Mouse (Mus musculus): Measurements from ENCODE around the gene Ubash3a. TPM values are rescaled to one million over a fixed set of nuclear protein-coding genes. Genes with fewer than 3 reads are reported as not detected.

The Ubash3a gene
- polyA plus RNA-seq, 1 experiment from 2014 or later, result 8.3 TPM

DNA sequence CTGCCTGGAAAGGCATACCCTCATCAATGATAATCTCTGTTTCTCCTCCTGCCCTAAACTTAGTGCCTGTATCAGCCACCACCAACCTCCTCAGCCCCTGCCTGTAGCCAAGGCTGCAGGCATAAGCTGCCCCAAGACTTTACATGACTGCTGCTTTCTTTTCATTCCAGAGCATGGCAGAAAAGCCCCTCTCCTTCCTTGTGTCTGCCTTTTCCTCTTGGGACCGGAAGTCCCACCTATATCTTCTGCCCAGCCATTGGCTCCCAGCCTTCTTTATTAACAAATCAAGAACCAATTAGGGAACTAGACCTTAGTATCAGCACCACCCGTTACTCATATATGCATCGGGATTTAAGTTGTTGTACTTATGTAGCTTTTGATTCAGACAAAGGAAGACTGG is 79.5 kb downstream of the Ubash3a start:
- Histone ChIP-seq H3K27me3 (ENCODE audit: control insufficient read depth, insufficient read depth, low read length) (no peaks in the 10 kb centered on the region), H3K4me2 (ENCODE audit: low read depth, low read length) (no peak overlapping the region), H3K4me3 (ENCODE audit: low read length) (no peak overlapping the region), H3K27ac (ENCODE audit: low read length) (no peak overlapping the region), H3K36me3 (ENCODE audit: control insufficient read depth, insufficient read depth) (no peaks in the 10 kb centered on the region), H3K9ac (ENCODE audit: low read length) (no peak overlapping the region), H3K4me1 (ENCODE audit: control insufficient read depth, insufficient read depth, low read length) (no peaks in the 10 kb centered on the region), H3K9me3 (replicated peaks; ENCODE audit: control insufficient read depth, low read length) (no peaks in the 10 kb centered on the region)
- no peak for ATAC-seq (replicated peaks; ENCODE audit: extremely low read depth, insufficient read depth, low FRiP score)
- WGBS, result 83% methylated on average over 3 of the region's 3 CpGs

- Histone ChIP-seq H3K27me3 (ENCODE audit: control insufficient read depth, insufficient read depth, low read length) (no peaks in the 10 kb centered on the region), H3K36me3 (ENCODE audit: control insufficient read depth, insufficient read depth) (no peaks in the 10 kb centered on the region), H3K4me1 (ENCODE audit: control insufficient read depth, insufficient read depth, low read length) (no peaks in the 10 kb centered on the region), H3K9me3 (replicated peaks; ENCODE audit: control insufficient read depth, low read length) (no peaks in the 10 kb centered on the region), H3K27ac (ENCODE audit: low read length) (no peak overlapping the region), H3K4me3 (ENCODE audit: low read length) (no peak overlapping the region), H3K4me2 (ENCODE audit: low read depth, low read length) (no peak overlapping the region), H3K9ac (ENCODE audit: low read length) (no peak overlapping the region)
- WGBS, result 53% methylated on average over 7 of the region's 7 CpGs
- ATAC-seq (replicated peaks; ENCODE audit: extremely low read depth, insufficient read depth, low FRiP score), result no peak
Measured at GRCm38 (mm10) chr17:31288999-31289726, 81.5 kb downstream of the Ubash3a start.

DNA sequence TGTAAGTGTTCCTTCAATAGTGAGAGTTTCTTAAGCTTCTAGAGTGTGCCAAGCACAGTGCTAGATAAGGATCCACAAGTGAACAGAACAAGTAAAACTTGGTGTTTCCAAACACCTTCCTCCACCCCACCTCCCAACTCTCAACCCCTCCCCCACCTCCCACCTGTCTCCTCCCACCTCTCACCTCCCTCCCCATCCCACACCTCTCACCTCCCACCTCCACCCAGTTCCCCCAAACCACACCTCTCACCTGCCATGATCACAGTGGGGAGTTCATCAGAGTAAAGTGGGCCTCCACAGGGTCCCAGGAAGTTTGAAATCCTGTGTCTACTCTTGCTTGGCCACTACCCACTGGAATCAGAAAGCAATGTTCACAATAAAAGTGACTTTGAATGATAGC is 82.6 kb downstream of the Ubash3a start:
- H3K9me3 ChIP-seq (replicated peaks; ENCODE audit: control insufficient read depth, low read length), result no peaks in the 10 kb centered on the region

DNA sequence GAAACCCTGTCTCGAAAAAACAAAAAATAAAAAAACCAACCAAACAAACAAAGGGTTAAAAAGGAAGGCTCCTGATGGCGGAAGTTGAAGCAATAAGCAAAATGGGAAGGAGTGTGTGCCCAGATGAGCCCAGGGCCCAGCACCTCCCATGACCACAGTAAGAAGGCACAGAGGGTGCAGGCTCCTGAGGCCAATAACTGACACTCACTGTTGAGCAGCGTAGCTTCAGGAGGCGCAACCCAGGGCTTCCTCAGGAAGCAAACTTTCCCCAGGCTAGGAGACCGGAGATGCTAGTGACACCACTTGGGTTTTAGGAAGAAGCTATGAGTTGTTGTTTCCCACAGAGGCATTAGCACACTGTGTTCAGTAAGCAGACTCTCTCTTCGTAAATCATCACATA is 83.2 kb downstream of the Ubash3a start:
- no peak for ATAC-seq (replicated peaks; ENCODE audit: extremely low read depth, insufficient read depth, low FRiP score)
- WGBS, result 62% methylated on average over 6 of the region's 6 CpGs
- no peaks in the 10 kb centered on the region; the same call in 1 of the 2 replicates for H3K27me3 ChIP-seq (ENCODE audit: control insufficient read depth, insufficient read depth, low read length)
- H3K27ac ChIP-seq (ENCODE audit: low read length), result no peak overlapping the region
- H3K4me1 ChIP-seq (ENCODE audit: control insufficient read depth, insufficient read depth, low read length), result peaks cover 4% of the 10 kb centered on the region
- no peaks in the 10 kb centered on the region for H3K36me3 ChIP-seq (ENCODE audit: control insufficient read depth, insufficient read depth)
- no peak overlapping the region for H3K4me3 ChIP-seq (ENCODE audit: low read length)
- H3K4me2 ChIP-seq (ENCODE audit: low read depth, low read length), result no peak overlapping the region
- H3K9ac ChIP-seq (ENCODE audit: low read length), result no peak overlapping the region
- H3K9me3 ChIP-seq (replicated peaks; ENCODE audit: control insufficient read depth, low read length), result no peaks in the 10 kb centered on the region

More for the DNA sequence above, 82.6 kb downstream of the Ubash3a start:
- Histone ChIP-seq H3K4me3 (ENCODE audit: low read length) (no peak overlapping the region), H3K9ac (ENCODE audit: low read length) (no peak overlapping the region), H3K27ac (ENCODE audit: low read length) (no peak overlapping the region), H3K27me3 (ENCODE audit: control insufficient read depth, insufficient read depth, low read length) (no peaks in the 10 kb centered on the region; the same call in 1 of the 2 replicates), H3K36me3 (ENCODE audit: control insufficient read depth, insufficient read depth) (no peaks in the 10 kb centered on the region), H3K4me2 (ENCODE audit: low read depth, low read length) (no peak overlapping the region), H3K4me1 (ENCODE audit: control insufficient read depth, insufficient read depth, low read length) (peaks cover under 1% of the 10 kb centered on the region)
- no peak for ATAC-seq (replicated peaks; ENCODE audit: extremely low read depth, insufficient read depth, low FRiP score)

DNA sequence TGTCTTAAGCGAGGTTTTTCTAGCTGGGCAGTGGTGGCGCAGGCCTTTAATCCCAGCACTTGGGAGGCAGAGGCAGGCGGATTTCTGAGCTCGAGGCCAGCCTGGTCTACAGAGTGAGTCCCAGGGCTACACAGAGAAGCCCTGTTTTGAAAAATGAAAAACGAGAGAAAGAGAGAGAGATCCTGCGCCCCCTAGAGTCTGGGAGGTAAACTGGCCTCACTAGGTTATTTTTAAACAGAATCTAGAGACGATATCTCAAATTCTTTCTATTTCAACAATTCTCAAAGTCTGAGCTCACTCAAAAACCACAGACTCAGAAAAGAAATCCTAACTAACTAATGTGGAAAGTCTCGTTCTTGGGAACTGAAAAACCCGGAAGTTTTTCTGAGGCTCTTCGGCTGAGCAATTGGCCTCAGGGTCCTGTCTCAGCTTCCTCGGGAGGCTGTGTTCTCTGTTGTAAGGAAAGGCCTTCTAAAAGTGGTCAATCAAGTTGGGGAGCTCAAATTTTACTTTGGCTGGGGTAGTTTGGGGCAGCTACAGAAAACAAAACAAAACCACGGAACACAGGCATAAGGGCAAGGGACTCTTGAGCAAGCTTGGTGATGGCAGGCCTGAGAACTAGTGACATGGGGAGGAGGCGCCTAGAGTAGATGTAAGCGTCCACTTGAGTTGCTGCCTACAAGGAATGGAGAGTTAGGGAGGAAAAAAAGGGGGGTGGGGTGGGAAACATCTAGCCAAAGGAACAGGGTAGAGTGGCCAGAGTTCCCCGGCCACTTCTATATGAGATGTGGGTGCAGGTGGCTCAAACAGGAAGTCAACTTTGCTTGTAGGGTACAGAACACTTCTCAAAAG is 86.9 kb downstream of the Ubash3a start:
- no peak for ATAC-seq (replicated peaks; ENCODE audit: extremely low read depth, insufficient read depth, low FRiP score)

DNA sequence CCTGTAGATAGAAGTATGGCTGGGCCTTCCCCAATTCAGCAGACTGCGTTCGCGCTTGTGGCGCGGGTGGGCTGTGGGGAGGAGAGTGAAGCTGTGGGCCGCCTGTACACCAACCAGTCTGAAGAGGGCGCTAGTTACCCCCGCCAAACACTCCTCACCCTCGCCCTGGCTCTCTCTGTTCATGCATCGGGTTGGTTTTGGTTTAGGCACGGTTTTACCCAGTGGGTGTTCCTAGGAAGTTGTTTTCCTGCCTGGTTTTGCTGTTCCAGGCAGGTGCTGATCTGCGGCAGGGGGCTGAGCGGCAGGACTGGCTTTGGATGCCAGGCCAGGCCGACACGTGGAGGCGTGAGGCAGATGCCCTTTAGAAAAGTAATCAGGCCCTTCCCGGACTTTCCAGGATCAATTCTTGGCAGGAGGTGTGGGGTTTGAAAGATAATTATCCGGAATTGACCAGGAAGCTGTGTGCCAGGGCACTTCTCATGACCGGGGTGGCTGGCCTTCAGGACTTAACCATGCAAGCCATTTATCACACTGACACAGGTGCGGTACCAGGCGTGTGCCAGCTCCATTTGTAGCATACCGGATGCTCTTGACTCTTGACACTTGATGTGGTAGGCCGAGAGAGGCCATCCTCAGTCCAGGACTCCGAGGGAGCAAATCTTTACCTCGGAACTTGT is 87.7 kb downstream of the Ubash3a start:
- peak overlapping the region; percentile 63 for H3K9ac ChIP-seq (ENCODE audit: low read length)
- H3K36me3 ChIP-seq (ENCODE audit: control insufficient read depth, insufficient read depth), result no peaks in the 10 kb centered on the region
- peaks cover 27% of the 10 kb centered on the region for H3K4me1 ChIP-seq (ENCODE audit: control insufficient read depth, insufficient read depth, low read length)
- no peaks in the 10 kb centered on the region for H3K9me3 ChIP-seq (replicated peaks; ENCODE audit: control insufficient read depth, low read length)
- H3K4me2 ChIP-seq (ENCODE audit: low read depth, low read length), result peak overlapping the region; percentile 70
- peak overlapping the region; percentile 63 for H3K4me3 ChIP-seq (ENCODE audit: low read length)
- no peak overlapping the region for H3K27ac ChIP-seq (ENCODE audit: low read length)
- H3K27me3 ChIP-seq (ENCODE audit: control insufficient read depth, insufficient read depth, low read length), result no peaks in the 10 kb centered on the region; the same call in 1 of the 2 replicates
- WGBS, result 24% methylated on average over 25 of the region's 25 CpGs
- ATAC-seq (replicated peaks; ENCODE audit: extremely low read depth, insufficient read depth, low FRiP score), result peak; percentile 14; the same call in 1 of the 2 replicates

More for the DNA sequence above, 86.9 kb downstream of the Ubash3a start:
- Histone ChIP-seq H3K27ac (ENCODE audit: low read length) (no peak overlapping the region), H3K27me3 (ENCODE audit: control insufficient read depth, insufficient read depth, low read length) (no peaks in the 10 kb centered on the region; the same call in 1 of the 2 replicates), H3K4me2 (ENCODE audit: low read depth, low read length) (no peak overlapping the region), H3K4me3 (ENCODE audit: low read length) (no peak overlapping the region), H3K36me3 (ENCODE audit: control insufficient read depth, insufficient read depth) (no peaks in the 10 kb centered on the region), H3K9ac (ENCODE audit: low read length) (no peak overlapping the region), H3K4me1 (ENCODE audit: control insufficient read depth, insufficient read depth, low read length) (peaks cover 27% of the 10 kb centered on the region), H3K9me3 (replicated peaks; ENCODE audit: control insufficient read depth, low read length) (no peaks in the 10 kb centered on the region)
- 78% methylated on average over 15 of the region's 15 CpGs for whole genome bisulfite sequencing

GRCm38 (mm10) chr17:31295892-31296781 is 88.5 kb downstream of the Ubash3a start:
- H3K27me3 ChIP-seq (ENCODE audit: control insufficient read depth, insufficient read depth, low read length), result no peaks in the 10 kb centered on the region; the same call in 1 of the 2 replicates
- H3K27ac ChIP-seq (ENCODE audit: low read length), result peak overlapping the region; percentile 71
- ATAC-seq (replicated peaks; ENCODE audit: extremely low read depth, insufficient read depth, low FRiP score), result peak; percentile 62
- peak overlapping the region; percentile 70 for H3K4me2 ChIP-seq (ENCODE audit: low read depth, low read length)
- under 1% methylated on average over 63 of the region's 68 CpGs for WGBS
- peaks cover 27% of the 10 kb centered on the region for H3K4me1 ChIP-seq (ENCODE audit: control insufficient read depth, insufficient read depth, low read length)
- H3K9ac ChIP-seq (ENCODE audit: low read length), result peak overlapping the region; percentile 63
- no peaks in the 10 kb centered on the region for H3K9me3 ChIP-seq (replicated peaks; ENCODE audit: control insufficient read depth, low read length)
- peak overlapping the region; percentile 63 for H3K4me3 ChIP-seq (ENCODE audit: low read length)
- no peaks in the 10 kb centered on the region for H3K36me3 ChIP-seq (ENCODE audit: control insufficient read depth, insufficient read depth)

All from heart, embryonic 16.5 days (tissue).